ENCODE assay signal across 8 mouse cellular contexts in the genomic region with DNA sequence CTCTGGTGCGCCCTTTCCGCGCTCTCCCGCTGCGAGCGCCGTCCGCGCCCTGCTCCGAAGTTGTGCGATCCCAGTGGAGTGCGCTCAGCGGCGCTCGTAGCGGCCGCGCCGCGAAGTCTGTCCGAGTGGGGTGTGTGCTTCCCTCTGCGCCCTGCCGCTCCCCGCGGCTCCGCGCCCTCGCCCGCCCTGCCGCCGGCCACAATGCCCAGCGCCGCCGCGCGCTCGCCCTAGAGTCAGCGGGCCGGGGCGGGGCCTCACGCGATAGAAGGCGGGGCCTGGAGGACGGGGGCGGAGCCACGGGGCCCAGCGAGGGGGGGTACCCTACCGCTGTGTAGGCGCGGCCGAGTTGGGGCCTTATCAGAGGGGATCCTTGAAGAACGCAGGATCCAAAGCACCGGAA. TPM values are rescaled to one million over a fixed set of nuclear protein-coding genes. Genes with fewer than 3 reads are reported as not detected.
DNase-seq lines count a peak whose midpoint lies in the region; ATAC-seq and TF ChIP-seq lines count a peak whose summit lies in the region.

A gene (minus strand): TSS at position 203 of the 400 bp plus-strand sequence.

- peaks cover 24% of the 10 kb centered on the region for H3K4me1 ChIP-seq in forebrain, embryonic 11.5 days (replicated peaks; ENCODE audit: control insufficient read depth, insufficient read depth, low read length)
- H3K4me1 ChIP-seq in heart, embryonic 14.5 days (ENCODE audit: control insufficient read depth in 2 of 2, insufficient read depth in 2 of 2, low read length in 2 of 2): peaks cover 33 to 37% of the 10 kb centered on the region in 2 experiments
- H3K4me1 ChIP-seq in liver, adult 2 months (ENCODE audit: control insufficient read depth, insufficient read depth, low read length): peaks cover 15% of the 10 kb centered on the region
- H3K4me1 ChIP-seq in stomach, embryonic 14.5 days (ENCODE audit: control insufficient read depth, insufficient read depth, low read length): no peaks in the 10 kb centered on the region

- H3K79me2 ChIP-seq in C2C12 (ENCODE audit: control insufficient read depth, insufficient read depth) (peaks cover 51% of the 10 kb centered on the region), myocyte (ENCODE audit: control insufficient read depth, insufficient read depth) (peaks cover 47% of the 10 kb centered on the region)
- no peaks in the 10 kb centered on the region for H3K79me2 ChIP-seq in liver, adult 2 months (ENCODE audit: control insufficient read depth, insufficient read depth, low read length)

- no peak within 1 kb of the TSS for H3K27ac ChIP-seq in forebrain, embryonic 11.5 days (ENCODE audit: low read depth, low read length)
- peak within 1 kb of the TSS; percentile 86 to 97 for H3K27ac ChIP-seq in heart, embryonic 14.5 days (replicated peaks in 1 of 2; ENCODE audit: control insufficient read depth in 1 of 2, insufficient read depth in 1 of 2, low read depth in 2 of 2, low read length in 2 of 2)
- H3K27ac ChIP-seq in liver, adult 2 months (replicated peaks; ENCODE audit: insufficient read depth, low read depth, low read length): peak within 1 kb of the TSS; percentile 28
- H3K27ac ChIP-seq in stomach, embryonic 14.5 days (ENCODE audit: low read length): peak within 1 kb of the TSS; percentile 68

- H3K9me3 ChIP-seq in forebrain, embryonic 11.5 days (ENCODE audit: control insufficient read depth, low read length): no peaks in the 10 kb centered on the region
- H3K9me3 ChIP-seq in heart, embryonic 14.5 days (ENCODE audit: control insufficient read depth, low read length): no peaks in the 10 kb centered on the region
- no peaks in the 10 kb centered on the region for H3K9me3 ChIP-seq in stomach, embryonic 14.5 days (ENCODE audit: control insufficient read depth, low read depth, low read length)

- H3ac ChIP-seq in C2C12 (ENCODE audit: control insufficient read depth, insufficient read length, low read depth) (peak within 1 kb of the TSS; percentile 97), myocyte (ENCODE audit: control insufficient read depth, insufficient read length) (peak within 1 kb of the TSS; percentile 71)

- H3K79me3 ChIP-seq in C2C12 (ENCODE audit: low read depth): peaks cover 49% of the 10 kb centered on the region

- peak; percentile 87 for TF ChIP-seq POLR2A in brain, embryonic 14.5 days (IDR thresholded peaks at IDR 0.05; ENCODE audit: borderline replicate concordance, extremely low read depth, insufficient read depth, insufficient read length, poor library complexity, severe bottlenecking)
- peak; percentile 95 for TF ChIP-seq POLR2A in liver, adult 2 months (IDR thresholded peaks at IDR 0.05; ENCODE audit: extremely low read depth, insufficient read depth, low read length)
- TF ChIP-seq POLR2A in myocyte (IDR thresholded peaks at IDR 0.05; ENCODE audit: insufficient read length, low read depth): peak; percentile 100

- ATAC-seq in forebrain, embryonic 11.5 days (replicated peaks; ENCODE audit: low FRiP score): peak; percentile 89
- ATAC-seq in heart, embryonic 14.5 days (ENCODE audit: insufficient number of reproducible peaks, insufficient read depth, low FRiP score, low read depth): peak; percentile 92
- ATAC-seq in stomach, embryonic 14.5 days (ENCODE audit: insufficient number of reproducible peaks, insufficient read depth, low FRiP score, low read depth): peak; percentile 95

- under 1% methylated on average over 53 of the region's 53 CpGs for WGBS in forebrain, embryonic 11.5 days
- 1% methylated on average over 44 of the region's 53 CpGs for WGBS in heart, embryonic 14.5 days
- under 1% methylated on average over 53 of the region's 53 CpGs for WGBS in liver, adult 2 months
- WGBS in stomach, embryonic 14.5 days: under 1% methylated on average over 53 of the region's 53 CpGs

- H3K4me3 ChIP-seq in C2C12 (ENCODE audit: insufficient read depth, poor library complexity, severe bottlenecking) (peak within 1 kb of the TSS; percentile 91), myocyte (peak within 1 kb of the TSS; percentile 100)
- H3K4me3 ChIP-seq in forebrain, embryonic 11.5 days (ENCODE audit: low read depth, low read length): peak within 1 kb of the TSS; percentile 67
- peak within 1 kb of the TSS; percentile 71 to 91 for H3K4me3 ChIP-seq in heart, embryonic 14.5 days (ENCODE audit: control insufficient read depth in 1 of 2, insufficient read depth in 1 of 2, low read depth in 1 of 2, low read length in 2 of 2)
- peak within 1 kb of the TSS; percentile 59 for H3K4me3 ChIP-seq in liver, adult 2 months (ENCODE audit: insufficient read depth, low read depth, low read length)
- peak within 1 kb of the TSS; percentile 59 for H3K4me3 ChIP-seq in stomach, embryonic 14.5 days (ENCODE audit: low read depth, low read length)

- H3K9ac ChIP-seq in forebrain, embryonic 11.5 days (ENCODE audit: low read length): peak within 1 kb of the TSS; percentile 74
- peak within 1 kb of the TSS; percentile 96 for H3K9ac ChIP-seq in heart, embryonic 14.5 days (ENCODE audit: low read length)
- H3K9ac ChIP-seq in liver, adult 2 months (ENCODE audit: low read depth, low read length): peak within 1 kb of the TSS; percentile 81
- peak within 1 kb of the TSS; percentile 54 for H3K9ac ChIP-seq in stomach, embryonic 14.5 days (replicated peaks; ENCODE audit: low read depth, low read length)

- no peaks in the 10 kb centered on the region for H3K27me3 ChIP-seq in C2C12 (ENCODE audit: control insufficient read depth, insufficient read depth, insufficient read length)
- peaks cover 38% of the 10 kb centered on the region for H3K27me3 ChIP-seq in forebrain, embryonic 11.5 days (ENCODE audit: control insufficient read depth, insufficient read depth, low read length)
- H3K27me3 ChIP-seq in heart, embryonic 14.5 days (ENCODE audit: control insufficient read depth, insufficient read depth, low read length): no peaks in the 10 kb centered on the region
- H3K27me3 ChIP-seq in liver, adult 2 months (ENCODE audit: control insufficient read depth, insufficient read depth, low read length): peaks cover 17% of the 10 kb centered on the region; the same call in 1 of the 2 replicates
- H3K27me3 ChIP-seq in myocyte (ENCODE audit: control insufficient read depth, insufficient read depth, insufficient read length): no peaks in the 10 kb centered on the region
- peaks cover 15% of the 10 kb centered on the region; the same call in 1 of the 2 replicates for H3K27me3 ChIP-seq in stomach, embryonic 14.5 days (ENCODE audit: control insufficient read depth, insufficient read depth, low read length)

- H3K36me3 ChIP-seq in C2C12 (ENCODE audit: control insufficient read depth, insufficient read depth) (peaks cover 17% of the 10 kb centered on the region), myocyte (ENCODE audit: control insufficient read depth, insufficient read depth) (no peaks in the 10 kb centered on the region)
- H3K36me3 ChIP-seq in forebrain, embryonic 11.5 days (ENCODE audit: control insufficient read depth, insufficient read depth, low read length): no peaks in the 10 kb centered on the region
- H3K36me3 ChIP-seq in heart, embryonic 14.5 days (ENCODE audit: control insufficient read depth, insufficient read depth, low read length): no peaks in the 10 kb centered on the region
- no peaks in the 10 kb centered on the region for H3K36me3 ChIP-seq in liver, adult 2 months (ENCODE audit: control insufficient read depth, insufficient read depth, low read length)
- no peaks in the 10 kb centered on the region for H3K36me3 ChIP-seq in stomach, embryonic 14.5 days (ENCODE audit: control insufficient read depth, insufficient read depth, low read length)

- peak; percentile 94 for DNase-seq in brain, embryonic 14.5 days (ENCODE audit: low read depth)
- peak; percentile 95 for DNase-seq in forebrain, embryonic 11.5 days (ENCODE audit: low spot score)
- DNase-seq in kidney, postnatal 10 days: peak; percentile 97
- peak; percentile 69 for DNase-seq in liver, adult 2 months (ENCODE audit: extremely low read depth, low read depth, low spot score)

- TF ChIP-seq CTCF in C2C12 (IDR thresholded peaks at IDR 0.05; ENCODE audit: control insufficient read depth, insufficient read depth, insufficient read length): peak; percentile 65
- TF ChIP-seq CTCF in brain, embryonic 14.5 days (IDR thresholded peaks at IDR 0.05; ENCODE audit: borderline replicate concordance, extremely low read depth, insufficient read depth, insufficient read length): peak; percentile 39; the same call in 1 of the 2 replicates
- TF ChIP-seq CTCF in liver, adult 2 months (IDR thresholded peaks at IDR 0.05; ENCODE audit: low read depth, low read length): peak; percentile 68

- H3K4me2 ChIP-seq in forebrain, embryonic 11.5 days (ENCODE audit: low read depth, low read length, severe bottlenecking): peak within 1 kb of the TSS; percentile 96
- peak within 1 kb of the TSS; percentile 81 for H3K4me2 ChIP-seq in heart, embryonic 14.5 days (ENCODE audit: low read length)
- peak within 1 kb of the TSS; percentile 97 for H3K4me2 ChIP-seq in myocyte (ENCODE audit: low read depth)
- H3K4me2 ChIP-seq in stomach, embryonic 14.5 days (replicated peaks; ENCODE audit: low read depth, low read length): peak within 1 kb of the TSS; percentile 96

TF ChIP-seq in C2C12, 6 proteins besides CTCF, POLR2A, EP300 and RAD21:
- no peak for TF ChIP-seq USF1 (IDR thresholded peaks at IDR 0.05; ENCODE audit: low read depth)
- peak; percentile 41 for TF ChIP-seq MAX (IDR thresholded peaks at IDR 0.05)
TF ChIP-seq in C2C12: peak in this region for 1.

TF ChIP-seq in myocyte, 11 proteins besides CTCF, POLR2A, EP300 and RAD21 (continues in another document):
- TF ChIP-seq TCF3 (IDR thresholded peaks at IDR 0.05; ENCODE audit: insufficient read length, low read depth): no peak
- TF ChIP-seq SRF (IDR thresholded peaks at IDR 0.05; ENCODE audit: control insufficient read depth, insufficient read length, low read depth): no peak
- TF ChIP-seq POLR2AphosphoS2 (IDR thresholded peaks at IDR 0.05; ENCODE audit: insufficient read length, low read depth): peak; percentile 100
- no peak for TF ChIP-seq REST (IDR thresholded peaks at IDR 0.05; ENCODE audit: insufficient read depth, insufficient read length)
- no peak for TF ChIP-seq MYOG (IDR thresholded peaks at IDR 0.05; ENCODE audit: control insufficient read depth in 1 of 3, insufficient read depth in 1 of 3, insufficient read length in 2 of 3, low read depth in 2 of 3)
- peak in 1 of 3 experiments; percentile 52 for TF ChIP-seq MYOD1 (IDR thresholded peaks at IDR 0.05; ENCODE audit: control insufficient read depth in 1 of 3, insufficient read length in 2 of 3, low read depth in 2 of 3)
- no peak for TF ChIP-seq TCF12 (IDR thresholded peaks at IDR 0.05; ENCODE audit: insufficient read depth, poor library complexity, severe bottlenecking)

RNA-seq across cellular contexts. Expression of the gene that starts here (rescaled TPM):
- 142 TPM for polyA plus RNA-seq in C2C12 (2012; fragmentation: generic; extraction: Trizol)
- polyA plus RNA-seq in brain, embryonic 14.5 days (2012; rRNA removed): 6.3 and 12.7 TPM in 2 replicates
- polyA plus RNA-seq in forebrain, embryonic 11.5 days (2014; fragmentation: Nextera tagmentation; extraction: Ambion mirVana): 4.0 TPM in 2 replicates
- polyA plus RNA-seq in heart, embryonic 14.5 days (2014; fragmentation: Nextera tagmentation; extraction: Ambion mirVana): 11.5 and 13.3 TPM in 2 replicates
- total RNA-seq in liver, adult 2 months (2014; rRNA removed): 0.83 and 1.3 TPM in 2 replicates
- polyA plus RNA-seq in liver, adult 2 months (2012; rRNA removed): 1.0 and 1.1 TPM in 2 replicates
- polyA plus RNA-seq in myocyte (2012; fragmentation: generic; extraction: Trizol): 91.9 TPM
- 4.2 and 4.4 TPM in 2 replicates for polyA plus RNA-seq in stomach, embryonic 14.5 days (2014; fragmentation: Nextera tagmentation; extraction: Ambion mirVana)
